Mouse (Mus musculus) frontal cortex, postnatal 10 days (tissue): Measurements from ENCODE around the gene Kiss1r.
"Not testable (repeated sequence)": the region's sequence is repeated elsewhere in the genome, so short reads cannot be mapped to it uniquely, and the experiment has no call there.

Experiments used
- DNase-seq, 2 experiments: peaks; one replicate each; pipeline ENCODE4 v3.0.0; 2022; ENCODE audit warnings: low spot score in 2 of 2, mixed read lengths in 1 of 2

Gene Kiss1r

DNA sequence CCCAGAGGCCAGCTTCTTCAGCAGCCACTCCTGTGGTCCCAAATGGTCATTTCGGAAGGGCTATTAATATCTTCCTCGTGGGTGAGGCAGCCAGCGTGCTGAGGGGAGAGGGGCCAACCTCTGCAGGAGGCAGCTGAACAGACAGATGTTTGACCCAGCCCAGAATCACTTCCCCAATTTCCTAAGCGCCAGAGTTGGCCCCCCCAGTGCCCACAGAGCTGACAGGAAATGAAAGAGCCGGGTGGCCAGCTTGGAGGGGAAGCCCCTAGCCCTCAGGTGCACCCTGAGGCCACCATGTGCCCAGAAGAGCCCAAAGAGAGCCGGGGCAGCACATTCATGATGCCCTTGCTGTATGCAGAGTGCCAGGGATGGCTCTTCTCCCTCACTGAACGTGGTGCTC lies 24.0 kb downstream of the Kiss1r start:
- peak in 1 of 2 experiments; percentile 65 for DNase-seq

GRCm38 (mm10) chr10:79942988-79943387 lies 26.2 kb downstream of the Kiss1r start:
- no peak for DNase-seq

- no peak for DNase-seq
These were observed 26.7 kb downstream of the Kiss1r start for GRCm38 (mm10) chr10:79943471-79943901.

- no peak for DNase-seq
These were observed 28.9 kb downstream of the Kiss1r start for GRCm38 (mm10) chr10:79945507-79946234.

DNA sequence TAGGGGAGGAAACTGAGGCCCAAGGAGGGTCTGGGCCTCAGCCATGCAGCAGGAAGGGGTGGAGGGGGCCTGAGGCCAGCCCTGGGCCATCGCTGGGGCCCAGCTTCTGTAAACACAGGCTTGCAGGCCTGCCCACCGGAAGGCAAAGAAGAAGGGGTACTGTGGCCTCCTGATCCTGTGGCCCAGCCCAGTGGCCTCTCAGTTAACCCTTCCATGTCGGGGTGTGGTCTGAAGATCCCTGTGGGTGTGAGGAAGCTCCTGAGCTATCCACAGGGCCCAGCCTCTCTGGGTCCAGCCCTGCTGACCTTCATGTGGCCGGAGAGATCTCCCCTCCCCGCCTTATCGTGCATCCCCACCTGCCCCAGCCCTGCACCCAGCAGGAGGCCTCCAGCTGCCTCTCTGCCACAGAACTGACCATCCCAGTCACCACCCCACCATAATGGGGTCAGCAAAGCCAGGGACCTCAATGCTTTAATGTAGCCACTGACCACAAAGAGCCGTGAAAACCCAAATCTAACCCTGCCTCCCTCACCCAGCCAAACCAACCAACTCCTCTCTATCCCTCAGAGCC lies 30.1 kb downstream of the Kiss1r start:
- no peak for DNase-seq

DNA sequence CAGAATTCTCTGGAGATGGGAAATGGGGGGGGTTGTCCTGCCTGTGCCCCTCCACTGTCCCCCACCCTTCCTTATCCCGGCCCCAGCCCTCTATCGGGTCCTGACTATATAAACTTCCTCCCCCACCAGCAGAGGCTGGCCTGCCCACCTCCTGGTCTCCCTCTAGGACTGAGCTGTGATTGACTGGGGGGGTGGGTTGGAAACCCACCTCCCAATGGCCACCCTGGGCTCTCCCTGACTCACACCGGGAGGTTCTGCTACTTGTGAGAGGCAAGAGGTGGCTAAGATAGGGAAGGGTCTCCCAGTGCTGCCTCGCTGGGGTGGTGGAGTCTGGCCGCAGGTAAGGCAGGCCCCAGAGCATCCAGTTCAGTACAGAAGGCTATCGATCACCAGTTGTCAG lies 30.7 kb downstream of the Kiss1r start:
- no peak for DNase-seq

DNA sequence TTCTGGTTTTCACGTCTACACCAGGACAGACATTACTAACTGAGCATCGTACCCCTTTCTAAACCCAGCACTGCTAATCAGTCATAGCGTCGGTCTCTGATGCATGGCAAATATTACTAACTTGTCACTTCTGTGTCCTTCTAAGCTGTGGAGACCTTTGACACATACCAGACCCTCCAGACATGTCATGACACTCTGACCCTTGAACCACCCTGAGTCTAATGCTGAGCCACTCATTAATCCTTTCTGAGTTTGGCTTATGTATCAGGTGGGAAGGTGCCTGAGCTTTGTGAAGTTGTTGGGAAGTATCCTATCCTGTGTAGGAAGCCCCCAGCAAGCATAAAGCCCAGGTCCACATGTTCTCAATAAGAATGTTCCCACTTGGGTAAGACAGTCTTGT lies 33.1 kb downstream of the Kiss1r start:
- DNase-seq: no peak

GRCm38 (mm10) chr10:79950661-79951060 lies 33.9 kb downstream of the Kiss1r start:
- no peak for DNase-seq

DNA sequence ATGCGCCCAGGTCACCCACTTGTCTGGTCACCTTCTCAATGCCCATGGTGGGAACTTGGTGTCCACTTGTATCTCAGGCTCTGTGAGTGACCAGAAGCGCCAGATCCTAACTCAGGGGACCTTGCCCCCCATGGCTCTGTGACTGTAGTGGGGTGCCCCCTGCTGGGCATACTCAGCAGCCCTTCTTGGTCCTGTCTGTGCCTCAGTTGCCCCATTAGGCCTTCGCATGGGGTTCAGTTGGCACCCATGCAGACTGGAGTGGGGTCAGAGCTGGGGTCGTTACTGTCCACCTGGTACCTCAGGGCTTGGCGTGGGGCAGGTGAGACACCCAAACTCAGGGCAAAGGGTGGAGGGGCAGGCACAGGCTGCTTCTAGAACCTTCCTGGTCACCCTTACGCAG lies 37.2 kb downstream of the Kiss1r start:
- DNase-seq: no peak

DNA sequence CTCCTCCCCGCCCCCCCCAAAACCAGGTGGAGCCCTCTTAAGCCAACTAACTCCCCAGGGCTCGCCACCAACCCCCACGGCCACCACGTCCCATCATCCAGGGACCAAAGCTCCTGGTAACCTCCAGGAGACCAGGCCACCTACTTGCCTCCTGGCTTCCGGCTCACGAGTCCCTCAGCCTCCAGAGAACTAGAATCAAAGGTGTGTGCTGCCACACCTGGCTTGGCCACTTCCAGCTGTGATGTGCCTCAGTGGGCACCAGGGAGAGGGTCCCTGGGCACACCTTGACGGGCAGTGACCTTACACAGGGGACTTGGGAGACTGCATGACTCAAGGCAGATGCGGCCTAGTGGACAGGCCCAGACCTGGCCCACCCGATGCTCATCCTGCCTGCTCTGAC lies 38.9 kb downstream of the Kiss1r start:
- DNase-seq: no peak

- no peak for DNase-seq
These were observed 39.9 kb downstream of the Kiss1r start for GRCm38 (mm10) chr10:79956643-79957154.

DNA sequence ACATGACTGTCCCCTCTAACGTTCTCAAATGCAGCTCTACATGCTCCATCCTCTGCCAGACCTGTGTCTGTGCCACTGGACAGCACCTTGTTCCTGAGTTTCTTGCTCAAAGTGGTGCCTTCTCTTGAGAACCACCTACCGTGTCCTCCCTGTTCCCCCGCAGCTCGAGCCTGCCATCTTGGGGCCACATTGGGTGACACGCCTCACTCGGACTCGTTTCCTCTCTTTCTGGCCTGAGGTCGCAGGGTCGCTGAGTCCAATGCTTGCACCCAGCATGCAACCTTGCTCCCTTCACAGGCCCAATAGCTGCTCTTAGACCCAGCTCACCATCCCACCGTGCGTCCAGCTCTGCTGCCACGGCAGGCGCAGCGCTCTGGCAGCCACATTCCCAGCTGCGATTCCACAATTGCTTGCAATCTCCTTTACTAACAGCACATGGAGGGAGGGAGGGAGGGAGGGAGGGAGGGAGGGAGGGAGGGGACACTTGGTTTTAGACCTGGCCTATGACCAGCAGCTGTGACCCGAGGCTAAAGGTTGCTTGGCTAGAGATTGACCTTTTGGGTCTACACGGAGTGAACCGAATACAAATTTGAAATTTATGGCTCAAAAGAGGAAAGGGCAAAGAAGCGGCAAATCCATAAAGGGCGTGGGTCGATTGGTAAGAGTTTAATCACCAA lies 41.5 kb downstream of the Kiss1r start:
- peak in 1 of 2 experiments; percentile 71 for DNase-seq

GRCm38 (mm10) chr10:79959412-79959811 lies 42.6 kb downstream of the Kiss1r start:
- not testable (repeated sequence) for DNase-seq

- peak; percentile 98 to 99 for DNase-seq
These were observed 43.3 kb downstream of the Kiss1r start, which contains the start of gene Wdr18 for GRCm38 (mm10) chr10:79959847-79960601. Gene Wdr18, plus strand, starts transcription at chr10:79960152.

DNA sequence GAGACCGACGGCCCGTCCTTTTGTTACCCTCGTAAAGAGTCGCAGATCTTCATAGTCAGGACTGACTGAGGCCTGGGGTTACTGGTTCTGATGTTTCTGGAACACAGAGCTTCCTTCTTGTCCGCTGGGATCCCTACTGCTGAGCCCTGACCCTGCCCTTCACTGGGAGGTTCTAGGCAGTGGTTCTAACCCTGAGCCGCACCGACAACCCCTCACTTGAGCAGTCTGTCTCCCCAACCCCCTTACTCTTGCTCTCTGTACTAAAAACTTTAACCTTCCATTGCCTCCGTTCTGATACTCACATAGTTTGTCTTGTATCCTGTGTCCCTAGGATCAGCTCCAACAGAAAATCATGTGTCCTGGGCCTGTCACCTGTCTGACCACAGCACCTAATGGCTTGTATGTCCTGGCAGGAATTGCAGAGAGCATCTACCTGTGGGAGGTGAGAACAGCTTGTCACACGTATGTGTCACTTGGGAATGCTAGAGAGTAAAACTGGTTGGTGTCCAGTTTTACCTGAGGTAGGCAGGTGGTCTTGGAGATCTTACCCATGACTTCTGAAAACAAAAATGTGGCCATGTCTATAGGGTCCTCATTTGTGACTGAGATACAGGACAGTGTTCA lies 44.0 kb downstream of the Kiss1r start:
- DNase-seq: no peak

GRCm38 (mm10) chr10:79964727-79965126 lies 48.0 kb downstream of the Kiss1r start:
- DNase-seq: no peak

GRCm38 (mm10) chr10:79965325-79965724 lies 48.6 kb downstream of the Kiss1r start:
- DNase-seq: no peak

DNA sequence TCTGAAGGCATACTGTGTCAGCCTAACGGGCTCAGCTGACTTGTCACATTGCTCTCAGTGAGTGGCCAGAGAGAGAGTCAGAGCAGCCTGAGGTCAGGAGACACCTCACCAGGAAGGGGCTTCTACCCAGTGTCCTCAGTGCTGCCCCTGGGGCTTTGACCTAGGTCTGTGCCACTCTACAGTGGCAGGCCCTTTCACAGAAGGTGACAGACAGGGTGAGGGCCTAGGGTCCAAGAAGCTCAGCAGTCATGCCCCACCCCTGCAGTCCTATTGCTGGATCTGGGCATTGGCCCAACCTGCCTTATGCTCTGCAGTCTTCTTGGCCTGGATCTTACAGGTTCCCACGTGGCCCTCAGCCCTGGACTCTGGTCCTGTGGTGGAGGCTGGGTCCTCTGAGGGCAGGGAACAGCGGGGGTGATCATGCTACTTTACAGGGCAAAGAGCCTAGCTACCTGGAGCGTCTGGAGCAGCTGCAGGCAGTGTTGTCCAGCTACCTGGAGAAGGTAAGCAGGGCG lies 50.2 kb downstream of the Kiss1r start:
- no peak for DNase-seq

- no peak for DNase-seq
These were observed 51.4 kb downstream of the Kiss1r start for GRCm38 (mm10) chr10:79968181-79968580.

DNA sequence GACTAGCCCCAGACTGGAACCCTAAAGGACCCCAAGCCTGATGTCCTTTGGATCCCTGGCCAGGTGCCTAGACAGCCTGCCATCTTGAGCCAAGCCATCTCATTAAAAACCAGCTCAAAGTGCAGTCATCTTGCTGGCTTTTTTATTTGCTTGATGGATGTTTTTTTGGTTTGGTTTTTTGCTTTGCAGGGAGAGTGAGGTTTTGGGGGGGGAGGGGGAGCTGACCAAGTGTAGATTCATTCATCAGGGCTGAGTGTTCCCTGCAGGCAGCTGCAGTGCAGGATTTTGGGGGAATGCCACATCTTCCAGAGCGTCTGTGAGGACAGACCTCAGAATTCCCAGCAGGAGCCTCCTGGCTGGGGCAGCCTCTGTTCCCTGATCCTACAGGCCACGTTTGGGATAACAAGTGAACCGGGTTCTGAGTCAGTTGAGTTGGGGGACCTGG lies 52.4 kb downstream of the Kiss1r start:
- no peak for DNase-seq
